Mouse (Mus musculus) stomach, postnatal 0 days (tissue): Measurements from ENCODE around the gene Cdv3.

Experiments used
- CTCF ChIP-seq: IDR thresholded peaks from 2 replicates; pipeline ENCODE4 v1.5.1; 2016; ENCODE audit warnings: antibody characterized with exemption, low read depth, mild to moderate bottlenecking, moderate library complexity
- EP300 ChIP-seq: optimal IDR thresholded peaks from 2 replicates; pipeline ENCODE3; 2016; ENCODE audit warnings: antibody characterized with exemption

GRCm38 (mm10) chr9:103393256-103393655 is 27.6 kb upstream of the Cdv3 start:
- TF ChIP-seq CTCF (no peak), EP300 (no peak)
